Mouse (Mus musculus): Measurements from ENCODE around the gene Shf. TPM values are rescaled to one million over a fixed set of nuclear protein-coding genes. Genes with fewer than 3 reads are reported as not detected.
"Not testable (repeated sequence)": the region's sequence is repeated elsewhere in the genome, so short reads cannot be mapped to it uniquely, and the experiment has no call there.

Gene Shf
- 45.1 and 57.6 TPM in 2 replicates for polyA plus RNA-seq (2012; rRNA removed)

DNA sequence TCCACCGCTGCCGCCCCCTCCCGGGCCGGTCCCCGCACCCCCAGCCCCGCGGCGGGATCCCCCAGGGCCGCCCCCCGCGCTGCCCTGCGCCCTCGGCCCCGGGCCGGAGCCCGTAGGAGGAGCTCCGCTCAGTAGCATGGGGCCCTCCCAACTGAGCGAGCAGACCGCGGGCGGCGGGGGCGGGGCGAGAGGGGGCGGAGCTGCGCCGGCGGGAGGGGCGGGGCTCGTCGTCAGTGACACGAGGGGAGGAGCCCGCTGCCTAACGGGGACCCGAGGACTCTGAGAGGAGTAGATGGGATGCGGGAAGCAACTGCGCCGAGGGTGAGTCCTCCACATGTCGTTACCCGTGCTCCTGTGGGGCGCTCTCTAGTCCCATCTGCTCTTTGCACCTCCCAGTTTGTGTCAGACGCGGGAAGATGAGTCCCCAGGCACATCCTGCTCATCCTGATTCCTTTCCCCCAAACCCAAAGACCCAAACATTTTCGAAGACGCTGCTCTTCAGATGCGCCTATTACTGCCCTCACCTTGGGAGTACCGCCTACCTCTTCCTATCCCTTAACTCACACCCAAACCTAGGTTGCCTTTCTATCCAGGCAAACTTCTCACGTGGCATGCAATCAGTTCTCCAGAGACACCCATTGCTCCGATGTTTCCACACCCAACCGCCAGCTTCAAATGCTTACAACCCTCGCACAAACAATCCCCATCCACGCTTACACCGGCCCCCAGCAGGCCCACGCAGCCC, at the start of gene Shf:
Gene Shf, minus strand, starts transcription at position 168 of the 745 bp plus-strand sequence.
- peak; percentile 80 to 89 for DNase-seq (ENCODE audit: extremely low spot score in 1 of 2, low spot score in 1 of 2)

DNA sequence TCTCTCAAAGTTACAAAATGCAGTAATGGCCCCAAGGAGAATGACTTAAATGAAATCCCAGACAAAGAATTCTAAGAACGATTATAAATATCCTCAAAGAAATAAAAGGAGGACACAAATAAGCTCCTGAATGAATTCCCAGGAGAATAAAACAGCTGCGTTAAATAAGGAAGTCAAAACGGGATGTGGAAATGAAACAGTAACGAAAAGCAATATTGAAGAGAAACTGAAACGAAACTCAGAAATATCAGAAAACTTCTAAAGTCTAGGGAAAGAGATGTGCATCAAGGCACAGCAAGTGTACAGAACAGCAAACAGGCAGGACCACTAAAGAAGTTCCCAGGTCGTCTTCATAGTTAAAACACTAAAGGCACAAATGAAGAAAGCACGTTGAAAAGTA, 40.0 kb upstream of the Shf start:
- DNase-seq (ENCODE audit: extremely low spot score in 1 of 2, low spot score in 1 of 2) = no peak

- no peak for DNase-seq (ENCODE audit: extremely low spot score in 1 of 2, low spot score in 1 of 2)
Observed at GRCm38 (mm10) chr2:122407607-122408006, 38.6 kb upstream of the Shf start.

DNA sequence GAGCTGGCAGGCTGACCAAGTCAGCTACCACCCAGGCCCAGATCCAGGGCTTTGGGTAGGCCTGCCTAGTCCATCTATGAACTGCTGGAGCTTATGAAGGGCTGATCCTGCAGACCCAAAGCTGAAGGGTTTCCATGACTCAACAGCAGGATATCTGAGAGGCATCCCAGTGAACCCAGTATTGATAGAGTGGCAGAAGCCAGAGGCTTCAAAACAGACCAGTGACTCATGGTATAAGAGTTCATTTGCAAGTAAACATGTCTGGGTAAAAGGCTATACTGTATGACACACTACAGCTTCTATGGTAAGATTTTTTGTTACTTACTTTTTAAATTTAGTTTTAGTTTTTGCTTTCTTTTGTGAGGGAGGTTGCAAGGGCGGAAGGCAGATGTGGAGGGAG, 27.2 kb upstream of the Shf start:
- no peak for DNase-seq (ENCODE audit: extremely low spot score in 1 of 2, low spot score in 1 of 2)

- not testable (repeated sequence) for DNase-seq (ENCODE audit: extremely low spot score in 1 of 2, low spot score in 1 of 2)
Observed at GRCm38 (mm10) chr2:122387135-122387534, 18.2 kb upstream of the Shf start.

DNA sequence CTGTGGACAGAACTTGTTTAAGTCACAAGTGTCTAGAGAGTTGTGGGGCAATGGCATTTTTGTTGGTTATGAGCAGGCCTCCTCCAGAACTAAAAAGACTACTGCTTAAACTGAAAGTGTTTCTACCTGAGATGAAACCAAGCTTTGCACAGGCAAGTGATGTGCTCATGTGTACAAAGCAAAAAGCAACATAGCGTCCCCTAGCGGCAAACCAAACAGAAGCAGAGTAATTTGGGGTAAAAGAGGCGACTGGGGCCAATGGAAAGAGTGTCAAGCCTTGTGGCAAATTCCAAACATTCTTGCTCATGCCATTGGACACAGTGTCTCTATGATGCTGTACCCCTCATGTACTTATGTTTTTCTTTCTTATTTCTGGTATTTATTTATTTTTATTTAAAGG, 16.1 kb upstream of the Shf start:
- no peak for DNase-seq (ENCODE audit: extremely low spot score in 1 of 2, low spot score in 1 of 2)

DNA sequence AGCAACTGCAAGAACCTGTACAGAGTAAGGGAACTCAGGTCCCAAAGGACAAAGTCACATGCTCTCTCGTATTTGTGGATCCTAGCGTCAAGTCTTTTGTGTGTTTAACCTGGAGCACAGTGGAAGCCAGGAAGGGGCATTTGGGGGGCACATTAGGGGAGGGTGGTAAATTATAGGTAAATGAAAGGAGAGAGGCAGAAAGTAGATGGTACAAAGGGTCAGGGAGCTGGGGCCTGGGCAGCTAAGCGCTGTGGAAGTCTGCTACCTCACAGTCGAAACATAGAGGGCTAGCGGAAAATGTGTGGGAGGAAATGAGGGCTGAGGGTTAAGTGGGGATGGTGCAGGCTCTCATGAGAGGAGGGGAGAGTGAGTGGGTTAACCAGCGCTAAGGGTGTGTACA, 13.2 kb upstream of the Shf start:
- DNase-seq (ENCODE audit: extremely low spot score in 1 of 2, low spot score in 1 of 2) = no peak

- no peak for DNase-seq (ENCODE audit: extremely low spot score in 1 of 2, low spot score in 1 of 2)
Observed at GRCm38 (mm10) chr2:122381329-122382103, 12.6 kb upstream of the Shf start.

GRCm38 (mm10) chr2:122380768-122381311, 11.9 kb upstream of the Shf start:
- peak in 1 of 2 experiments; percentile 85 for DNase-seq (ENCODE audit: extremely low spot score in 1 of 2, low spot score in 1 of 2)

DNA sequence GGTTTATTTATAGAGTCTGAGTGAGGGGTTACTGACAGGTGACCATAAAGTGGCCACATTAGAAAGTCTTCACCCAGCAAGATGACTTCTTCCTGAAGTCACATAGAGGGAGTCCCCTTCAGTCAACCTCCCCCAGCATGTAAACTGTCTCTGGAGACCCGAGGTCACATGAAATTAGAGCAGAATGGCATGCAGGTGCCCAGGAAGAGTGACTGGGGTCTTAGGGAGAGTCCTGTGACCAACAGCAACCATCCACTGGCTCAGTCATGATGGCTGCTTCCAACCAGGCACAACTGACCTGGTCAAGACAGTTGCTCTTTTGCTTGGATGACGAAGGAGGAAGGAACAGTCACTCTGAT, 10.3 kb upstream of the Shf start:
- DNase-seq (ENCODE audit: extremely low spot score in 1 of 2, low spot score in 1 of 2) = no peak

GRCm38 (mm10) chr2:122378421-122379291, 9.7 kb upstream of the Shf start:
- peak in 1 of 2 experiments; percentile 75 for DNase-seq (ENCODE audit: extremely low spot score in 1 of 2, low spot score in 1 of 2)

- DNase-seq (ENCODE audit: extremely low spot score in 1 of 2, low spot score in 1 of 2) = peak; percentile 55 to 89
Observed at GRCm38 (mm10) chr2:122377751-122378246, 8.8 kb upstream of the Shf start.

GRCm38 (mm10) chr2:122377215-122377674, 8.3 kb upstream of the Shf start:
- DNase-seq (ENCODE audit: extremely low spot score in 1 of 2, low spot score in 1 of 2) = peak; percentile 97 to 100

DNA sequence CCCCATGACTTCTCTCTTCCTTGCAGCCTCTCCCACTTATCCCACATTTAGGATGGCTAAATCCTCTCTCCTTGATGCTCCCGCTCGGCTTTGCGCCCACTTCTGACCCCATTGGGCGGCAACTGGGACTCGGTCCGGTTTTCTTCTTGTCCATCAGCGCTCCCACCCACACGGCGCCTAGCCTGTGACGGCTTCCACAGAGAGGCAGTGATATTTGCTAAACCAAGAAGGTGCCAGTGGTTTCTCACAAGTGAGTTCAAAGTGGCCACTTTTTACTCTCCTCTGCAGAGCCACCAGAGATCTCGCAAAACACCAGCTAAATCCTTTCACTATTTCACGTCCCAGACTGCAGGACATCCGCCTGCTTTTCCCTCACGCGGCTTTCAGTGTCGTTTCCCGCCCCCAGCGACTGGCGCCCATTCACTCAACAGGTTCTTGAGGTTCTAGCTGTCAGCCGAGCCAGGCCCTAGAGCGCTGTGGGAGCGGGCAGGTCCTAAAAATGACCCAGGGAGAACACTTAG, 7.1 kb upstream of the Shf start:
- peak in 1 of 2 experiments; percentile 45 for DNase-seq (ENCODE audit: extremely low spot score in 1 of 2, low spot score in 1 of 2)

DNA sequence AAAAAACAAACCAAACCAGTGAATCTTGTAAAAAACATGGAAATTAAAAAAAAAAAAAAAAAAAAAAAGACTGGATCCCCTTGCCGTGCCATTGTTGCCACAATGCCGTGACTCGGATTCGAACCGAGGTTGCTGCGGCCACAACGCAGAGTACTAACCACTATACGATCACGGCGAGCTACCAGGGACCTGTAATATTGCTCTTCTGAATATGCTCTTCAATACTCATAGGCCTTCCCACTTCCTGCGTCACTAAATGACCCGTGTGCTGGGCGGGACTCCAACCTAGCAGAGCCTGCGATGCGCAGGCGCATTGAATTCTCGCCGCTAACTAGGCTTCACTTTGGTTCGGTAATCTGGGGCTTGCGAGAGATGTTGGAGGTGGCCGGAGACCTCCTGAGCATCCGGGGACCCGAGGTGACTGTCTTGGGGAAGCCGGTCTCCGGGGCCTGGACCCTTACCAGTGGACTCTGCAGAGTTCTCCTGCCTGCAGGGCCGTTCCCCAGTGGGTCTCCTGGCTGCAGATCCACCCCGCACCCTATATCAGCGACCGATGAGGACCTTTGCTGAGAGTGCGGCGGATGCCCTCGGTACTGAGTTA, 6.5 kb upstream of the Shf start:
- peak; percentile 95 to 100 for DNase-seq (ENCODE audit: extremely low spot score in 1 of 2, low spot score in 1 of 2)

DNA sequence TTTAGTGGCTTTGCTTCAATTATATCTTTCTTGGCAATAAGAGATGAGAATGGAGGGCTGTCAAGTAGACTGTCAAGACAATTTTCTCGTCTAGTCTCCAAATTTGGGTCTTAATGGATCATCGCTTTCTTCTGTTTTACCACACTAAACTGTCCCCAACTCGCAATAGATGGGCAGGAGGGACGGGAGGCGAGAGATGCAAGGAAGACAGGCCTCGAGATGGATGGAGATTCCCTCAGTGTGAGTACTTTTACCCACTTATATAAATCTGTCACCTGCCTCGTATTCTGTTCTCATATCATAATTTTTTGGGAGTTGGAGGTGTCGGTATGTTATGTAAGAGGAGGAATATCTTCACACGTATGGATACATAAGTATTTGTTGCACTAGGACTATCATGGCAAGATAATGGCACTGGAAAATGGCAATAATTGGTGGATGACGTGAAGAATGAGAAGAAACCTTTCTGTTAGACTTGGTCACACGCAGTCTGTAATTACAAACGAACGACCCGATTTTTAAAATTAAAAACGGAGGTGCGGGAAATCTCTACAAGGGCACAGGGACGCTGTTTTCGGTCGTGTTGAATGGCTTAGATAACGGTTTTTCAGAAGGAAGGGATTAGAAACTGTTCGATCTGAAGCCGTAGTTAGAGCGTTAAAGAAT, 5.8 kb upstream of the Shf start:
- DNase-seq (ENCODE audit: extremely low spot score in 1 of 2, low spot score in 1 of 2) = peak in 1 of 2 experiments; percentile 45

GRCm38 (mm10) chr2:122374012-122374411, 5.0 kb upstream of the Shf start:
- DNase-seq (ENCODE audit: extremely low spot score in 1 of 2, low spot score in 1 of 2) = no peak

- no peak for DNase-seq (ENCODE audit: extremely low spot score in 1 of 2, low spot score in 1 of 2)
Observed at GRCm38 (mm10) chr2:122372541-122372940, 3.6 kb upstream of the Shf start.

DNA sequence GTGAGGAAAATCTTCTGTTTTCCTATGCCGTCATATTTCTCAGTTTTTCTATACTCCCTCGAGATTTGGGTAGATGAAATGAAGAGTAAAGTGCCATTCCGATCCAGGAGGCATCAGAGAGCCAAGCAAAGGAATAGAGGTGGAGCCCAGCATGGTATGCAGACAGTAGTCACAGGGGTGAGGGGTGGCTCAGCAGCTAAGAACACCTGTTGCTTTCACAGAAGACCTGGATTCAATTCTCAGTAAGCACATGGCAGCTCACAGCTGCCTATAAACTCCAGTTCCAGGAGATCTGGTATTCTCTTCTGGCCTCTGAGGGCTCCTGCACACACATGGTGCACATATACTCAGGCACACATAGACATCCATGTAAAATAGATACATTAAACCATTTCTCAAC, 3.1 kb upstream of the Shf start:
- DNase-seq (ENCODE audit: extremely low spot score in 1 of 2, low spot score in 1 of 2) = no peak
